Mouse (Mus musculus) heart, adult 8-10 months (tissue): ENCODE data around the gene Stx19. TPM values are rescaled to one million over a fixed set of nuclear protein-coding genes. Genes with fewer than 3 reads are reported as not detected.

Experiments used
- DNase-seq: peaks from one replicate; pipeline ENCODE4 v3.0.0; 2022; ENCODE audit warnings: low spot score
- total RNA-seq, 4 experiments: library from RNA; stranded (reverse); gene quantifications; 2 replicates each; pipeline ENCODE4 v1.2.4; 2022

Gene Stx19
- total RNA-seq: not detected

- DNase-seq: no peak
Observed at GRCm38 (mm10) chr16:62814491-62814890, at the start of gene Stx19. Stx19 (plus strand) TSS chr16:62814676.

GRCm38 (mm10) chr16:62773462-62773861 lies 41.0 kb upstream of the Stx19 start:
- DNase-seq: no peak

GRCm38 (mm10) chr16:62776034-62776433 lies 38.4 kb upstream of the Stx19 start:
- no peak for DNase-seq

- DNase-seq: no peak
Observed at GRCm38 (mm10) chr16:62778282-62778681, 36.2 kb upstream of the Stx19 start.

- no peak for DNase-seq
Observed at GRCm38 (mm10) chr16:62782229-62782628, 32.2 kb upstream of the Stx19 start.

GRCm38 (mm10) chr16:62786621-62787331 lies 27.7 kb upstream of the Stx19 start, which contains the start of gene Nsun3:
Nsun3 (minus strand) TSS chr16:62786818.
- peak; percentile 95 for DNase-seq

GRCm38 (mm10) chr16:62796608-62797007 lies 17.9 kb upstream of the Stx19 start:
- DNase-seq: no peak

GRCm38 (mm10) chr16:62798808-62799207 lies 15.7 kb upstream of the Stx19 start:
- no peak for DNase-seq

- no peak for DNase-seq
Observed at GRCm38 (mm10) chr16:62799426-62799825, 15.1 kb upstream of the Stx19 start.

- no peak for DNase-seq
Observed at GRCm38 (mm10) chr16:62799839-62800238, 14.6 kb upstream of the Stx19 start.

- no peak for DNase-seq
Observed at GRCm38 (mm10) chr16:62804621-62805020, 9.9 kb upstream of the Stx19 start.

- no peak for DNase-seq
Observed at GRCm38 (mm10) chr16:62807249-62807979, 7.1 kb upstream of the Stx19 start.

- DNase-seq: no peak
Observed at GRCm38 (mm10) chr16:62810855-62811254, 3.6 kb upstream of the Stx19 start.

GRCm38 (mm10) chr16:62813790-62814189 lies 686 bp upstream of the Stx19 start:
- no peak for DNase-seq

GRCm38 (mm10) chr16:62822472-62822871 lies 8.0 kb downstream of the Stx19 start:
- no peak for DNase-seq

- DNase-seq: peak; percentile 23
Observed at GRCm38 (mm10) chr16:62826156-62827001, 11.9 kb downstream of the Stx19 start.

GRCm38 (mm10) chr16:62832027-62832426 lies 17.6 kb downstream of the Stx19 start:
- no peak for DNase-seq

GRCm38 (mm10) chr16:62832481-62832880 lies 18.0 kb downstream of the Stx19 start:
- peak; percentile 18 for DNase-seq

GRCm38 (mm10) chr16:62834016-62834735 lies 19.7 kb downstream of the Stx19 start:
- DNase-seq: no peak

GRCm38 (mm10) chr16:62845341-62845740 lies 30.9 kb downstream of the Stx19 start:
- no peak for DNase-seq
